Mouse (Mus musculus) fibroblast of lung, adult 2 months (primary cell): ENCODE results near the gene Auts2.
A peak's percentile ranks its signal among the peaks of the same experiment; 100 is the strongest.

Experiments
- DNase-seq: peaks from one replicate; pipeline ENCODE4 v3.0.0-alpha.2; 2011; ENCODE audit warnings: low read depth

Auts2 gene

GRCm38 (mm10) chr5:131566032-131566431 lies 977.1 kb downstream of the Auts2 start:
- peak; percentile 43 for DNase-seq

- no peak for DNase-seq
Observed at GRCm38 (mm10) chr5:131563630-131564252, 979.4 kb downstream of the Auts2 start.

GRCm38 (mm10) chr5:131560773-131561560 lies 982.2 kb downstream of the Auts2 start:
- no peak for DNase-seq

GRCm38 (mm10) chr5:131558403-131559174 lies 984.6 kb downstream of the Auts2 start:
- no peak for DNase-seq

- DNase-seq, result peak; percentile 13
Observed at GRCm38 (mm10) chr5:131557591-131558385, 985.4 kb downstream of the Auts2 start.

GRCm38 (mm10) chr5:131548932-131549563 lies 994.1 kb downstream of the Auts2 start:
- DNase-seq, result no peak

GRCm38 (mm10) chr5:131547926-131548325 lies 995.2 kb downstream of the Auts2 start:
- DNase-seq, result no peak

- no peak for DNase-seq
Observed at GRCm38 (mm10) chr5:131546414-131546813, 996.7 kb downstream of the Auts2 start.

GRCm38 (mm10) chr5:131544381-131544780 lies 998.8 kb downstream of the Auts2 start:
- peak; percentile 7 for DNase-seq

GRCm38 (mm10) chr5:131538311-131538915 lies 1004.7 kb downstream of the Auts2 start:
- peak; percentile 23 for DNase-seq

GRCm38 (mm10) chr5:131537831-131538310 lies 1005.3 kb downstream of the Auts2 start:
- DNase-seq, result peak; percentile 9

GRCm38 (mm10) chr5:131537155-131537830 lies 1005.9 kb downstream of the Auts2 start:
- peak; percentile 24 for DNase-seq

GRCm38 (mm10) chr5:131535752-131536151 lies 1007.4 kb downstream of the Auts2 start:
- DNase-seq, result no peak

- DNase-seq, result peak; percentile 53
Observed at GRCm38 (mm10) chr5:131533815-131534214, 1009.3 kb downstream of the Auts2 start.

- DNase-seq, result no peak
Observed at GRCm38 (mm10) chr5:131531744-131532552, 1011.2 kb downstream of the Auts2 start.

GRCm38 (mm10) chr5:131530828-131531227 lies 1012.3 kb downstream of the Auts2 start:
- DNase-seq, result no peak

GRCm38 (mm10) chr5:131526666-131527065 lies 1016.5 kb downstream of the Auts2 start:
- DNase-seq, result peak; percentile 8

- no peak for DNase-seq
Observed at GRCm38 (mm10) chr5:131524900-131525465, 1018.2 kb downstream of the Auts2 start.

GRCm38 (mm10) chr5:131519560-131519959 lies 1023.6 kb downstream of the Auts2 start:
- DNase-seq, result no peak
